Mouse (Mus musculus) heart, embryonic 16.5 days (tissue): ENCODE measurements around the gene Abcc10. TPM values are rescaled to one million over a fixed set of nuclear protein-coding genes. Genes with fewer than 3 reads are reported as not detected.
A peak's percentile ranks its signal among the peaks of the same experiment; 100 is the strongest.

Experiments
- ATAC-seq: fragments of 200-750 bp; cut with Nextera tagmentation; replicated peaks from 2 replicates; pipeline ENCODE4 v1.8.0; 2017; ENCODE audit warnings: moderate number of reproducible peaks; ENCODE audit not compliant: insufficient read depth, low FRiP score; ENCODE audit errors: extremely low read depth
- H3K27ac ChIP-seq: fragments of 300-500 bp; sonication (generic); 2 replicates; pipeline ENCODE4 v1.5.1; 2014; ENCODE audit warnings: mild to moderate bottlenecking, low read length, control low read depth, moderate library complexity
- H3K27me3 ChIP-seq: fragments of 300-500 bp; sonication (generic); 2 replicates; pipeline ENCODE4 v1.6.1; 2014; ENCODE audit warnings: low read length, mixed read lengths; ENCODE audit not compliant: control insufficient read depth, insufficient read depth
- H3K36me3 ChIP-seq: fragments of 300-500 bp; sonication (generic); 2 replicates; pipeline ENCODE4 v1.6.1; 2014; ENCODE audit not compliant: control insufficient read depth, insufficient read depth
- H3K4me1 ChIP-seq: fragments of 300-500 bp; sonication (generic); 2 replicates; pipeline ENCODE4 v1.6.1; 2014; ENCODE audit warnings: low read length, mixed read lengths; ENCODE audit not compliant: control insufficient read depth, insufficient read depth
- H3K4me2 ChIP-seq: fragments of 300-500 bp; sonication (generic); 2 replicates; pipeline ENCODE4 v1.6.1; 2014; ENCODE audit warnings: low read depth, mild to moderate bottlenecking, control low read depth, low read length
- H3K4me3 ChIP-seq: fragments of 300-500 bp; sonication (generic); 2 replicates; pipeline ENCODE4 v1.5.1; 2014; ENCODE audit warnings: mild to moderate bottlenecking, control low read depth, low read length
- H3K9ac ChIP-seq: fragments of 300-500 bp; sonication (generic); 2 replicates; pipeline ENCODE4 v1.6.1; 2014; ENCODE audit warnings: low read length, control low read depth
- H3K9me3 ChIP-seq: fragments of 300-500 bp; sonication (generic); replicated peaks from 2 replicates; pipeline ENCODE4 v1.6.1; 2016; ENCODE audit warnings: low read length; ENCODE audit not compliant: control insufficient read depth
- WGBS: fragments of 180-500 bp; shearing (Covaris S2); extraction: QIAGEN DNeasy Blood & Tissue Kit; methylation state at CpG from one replicate; pipeline ENCODE4 v1.1.7; 2014; 5-methylcytosine and 5-hydroxymethylcytosine counted together
- polyA plus RNA-seq: library from polyadenylated mRNA; unstranded; fragments of >200 nt; fragmentation: Nextera tagmentation; extraction: Ambion mirVana; gene quantifications from 2 replicates; pipeline ENCODE4 v1.2.1, GENCODE M21; 2015

Gene Abcc10
- polyA plus RNA-seq, 1 experiment from 2014 or later, result 4.9 TPM

DNA sequence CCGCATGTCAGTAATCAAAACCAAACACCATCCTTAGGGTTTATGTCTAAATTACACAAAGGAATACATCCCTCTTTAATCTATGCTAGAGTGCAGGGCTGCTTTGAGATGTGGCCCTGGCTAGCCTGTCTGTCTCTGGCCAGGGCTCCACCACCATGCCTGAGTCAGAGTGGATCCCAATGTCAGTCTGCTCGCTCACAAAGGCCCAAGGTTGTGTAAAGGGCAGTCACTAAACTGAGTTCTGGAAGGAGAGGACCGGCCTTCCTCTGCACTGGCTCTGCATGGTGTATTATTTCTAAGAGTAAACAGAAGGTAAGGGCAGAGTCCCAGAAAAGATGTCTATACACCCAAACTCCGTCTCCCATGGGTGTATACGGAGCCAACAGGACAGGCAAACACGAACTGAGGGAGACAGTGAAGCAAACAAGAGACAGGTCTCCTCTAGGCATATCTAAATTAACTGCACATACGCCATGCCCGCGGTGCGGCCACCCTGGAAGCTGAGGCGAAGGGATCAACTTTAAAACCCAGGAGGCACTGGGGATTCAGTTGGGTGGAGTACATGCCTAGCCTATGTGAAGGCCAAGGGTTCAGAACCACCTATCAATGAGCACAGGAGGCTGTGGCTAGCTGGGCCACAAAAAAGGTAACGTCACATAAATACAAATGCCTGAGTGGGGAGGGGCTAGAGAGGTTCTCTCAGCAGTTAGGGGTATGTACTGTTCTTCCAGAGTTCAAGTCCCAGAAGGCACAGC is 50.0 kb downstream of the Abcc10 start:
- Histone ChIP-seq H3K9ac (0 out of 2 replicates have a peak overlapping the region, but pooled peaks have one; percentile 31), H3K4me3 (no peak overlapping the region), H3K4me1 (peaks cover 38% of the 10 kb centered on the region), H3K9me3 (no peaks in the 10 kb centered on the region), H3K36me3 (peaks cover 12% of the 10 kb centered on the region; the same call in 1 of the 2 replicates), H3K4me2 (no peak overlapping the region), H3K27ac (peak overlapping the region; percentile 20), H3K27me3 (no peaks in the 10 kb centered on the region)
- WGBS, result 81% methylated on average over 12 of the region's 12 CpGs
- ATAC-seq, result no peak

- H3K9ac ChIP-seq, result no peak overlapping the region
- ATAC-seq, result no peak
- H3K9me3 ChIP-seq, result no peaks in the 10 kb centered on the region
- H3K4me3 ChIP-seq, result no peak overlapping the region
- no peaks in the 10 kb centered on the region for H3K27me3 ChIP-seq
- 61% methylated on average over 4 of the region's 4 CpGs for WGBS
- peak overlapping the region; percentile 40; the same call in 1 of the 2 replicates for H3K27ac ChIP-seq
- peaks cover 43% of the 10 kb centered on the region for H3K4me1 ChIP-seq
- no peak overlapping the region for H3K4me2 ChIP-seq
- H3K36me3 ChIP-seq, result peaks cover 12% of the 10 kb centered on the region; the same call in 1 of the 2 replicates
Observed at GRCm38 (mm10) chr17:46277586-46277985, 50.6 kb downstream of the Abcc10 start.

DNA sequence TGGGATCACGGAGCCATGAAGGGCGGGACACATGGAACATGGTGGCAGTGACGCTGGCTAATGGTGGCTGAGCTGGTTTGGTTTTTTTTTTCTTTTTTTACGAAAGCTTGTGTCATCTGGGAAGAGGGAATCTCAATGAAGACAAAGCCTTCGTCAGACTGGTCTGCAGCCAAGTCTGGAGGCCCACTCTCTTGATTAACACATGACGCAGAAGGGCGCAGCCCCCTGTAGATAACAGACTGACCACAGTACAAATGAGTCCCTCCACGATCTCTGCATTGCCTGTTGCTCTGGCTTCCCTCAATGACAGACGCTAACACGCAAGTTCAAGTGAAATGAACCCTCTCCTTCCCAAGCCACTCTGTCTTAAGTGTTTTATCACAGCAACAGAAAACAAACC is 52.6 kb downstream of the Abcc10 start:
- Histone ChIP-seq H3K27ac (no peak overlapping the region), H3K4me3 (no peak overlapping the region), H3K27me3 (no peaks in the 10 kb centered on the region), H3K4me2 (no peak overlapping the region), H3K4me1 (peaks cover 34% of the 10 kb centered on the region), H3K36me3 (peaks cover 23% of the 10 kb centered on the region), H3K9ac (no peak overlapping the region), H3K9me3 (no peaks in the 10 kb centered on the region)
- 65% methylated on average over 10 of the region's 10 CpGs for WGBS
- ATAC-seq, result no peak

DNA sequence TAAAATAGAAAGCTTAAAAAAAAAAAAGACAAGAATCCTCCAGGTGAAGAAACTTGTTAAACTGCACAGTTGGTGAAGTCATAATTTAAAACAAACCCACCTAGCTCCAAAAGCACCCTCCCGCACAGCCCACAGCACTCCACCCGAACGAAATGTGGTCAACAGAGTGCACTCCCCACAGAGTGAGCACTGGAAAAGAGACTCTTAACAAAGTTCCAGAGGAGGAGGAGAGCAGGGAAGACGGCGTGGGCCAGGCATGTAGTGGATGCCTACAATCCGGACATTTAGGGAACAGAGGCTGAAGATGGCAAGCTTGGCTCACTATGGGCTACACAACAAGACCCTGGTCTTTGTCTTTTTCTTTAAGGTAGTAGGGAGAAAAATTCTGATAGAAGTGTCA is 53.1 kb downstream of the Abcc10 start:
- peaks cover 23% of the 10 kb centered on the region for H3K36me3 ChIP-seq
- no peak overlapping the region for H3K27ac ChIP-seq
- H3K4me2 ChIP-seq, result no peak overlapping the region
- H3K4me1 ChIP-seq, result peaks cover 35% of the 10 kb centered on the region
- no peak overlapping the region for H3K9ac ChIP-seq
- H3K27me3 ChIP-seq, result no peaks in the 10 kb centered on the region
- no peak overlapping the region for H3K4me3 ChIP-seq
- ATAC-seq, result no peak
- no peaks in the 10 kb centered on the region for H3K9me3 ChIP-seq
- 86% methylated on average over 6 of the region's 6 CpGs for WGBS

DNA sequence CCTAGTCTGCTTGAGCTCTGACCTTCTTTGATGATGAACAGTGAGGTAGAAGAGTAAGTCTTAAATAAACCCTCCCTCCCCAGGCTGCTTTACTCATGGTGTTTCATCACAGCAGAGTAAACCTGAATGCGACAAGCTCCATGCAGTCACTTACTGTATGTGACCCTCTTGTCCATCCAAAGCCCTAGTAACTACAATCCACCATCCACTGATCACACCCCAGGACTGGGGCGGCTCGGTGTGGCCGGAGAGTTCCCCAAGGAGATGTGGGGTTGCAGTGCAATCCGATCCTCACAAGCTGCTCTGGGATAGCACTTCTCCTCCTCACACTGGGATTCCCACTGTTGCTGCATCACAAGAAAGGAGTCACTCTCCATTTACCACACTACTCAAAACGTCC is 53.7 kb downstream of the Abcc10 start:
- 69% methylated on average over 6 of the region's 6 CpGs for WGBS
- H3K4me3 ChIP-seq, result no peak overlapping the region
- H3K27me3 ChIP-seq, result no peaks in the 10 kb centered on the region
- H3K36me3 ChIP-seq, result peaks cover 25% of the 10 kb centered on the region
- no peaks in the 10 kb centered on the region for H3K9me3 ChIP-seq
- no peak for ATAC-seq
- no peak overlapping the region; the same call in 1 of the 2 replicates for H3K9ac ChIP-seq
- peaks cover 40% of the 10 kb centered on the region for H3K4me1 ChIP-seq
- H3K4me2 ChIP-seq, result no peak overlapping the region
- H3K27ac ChIP-seq, result peak overlapping the region; percentile 7

DNA sequence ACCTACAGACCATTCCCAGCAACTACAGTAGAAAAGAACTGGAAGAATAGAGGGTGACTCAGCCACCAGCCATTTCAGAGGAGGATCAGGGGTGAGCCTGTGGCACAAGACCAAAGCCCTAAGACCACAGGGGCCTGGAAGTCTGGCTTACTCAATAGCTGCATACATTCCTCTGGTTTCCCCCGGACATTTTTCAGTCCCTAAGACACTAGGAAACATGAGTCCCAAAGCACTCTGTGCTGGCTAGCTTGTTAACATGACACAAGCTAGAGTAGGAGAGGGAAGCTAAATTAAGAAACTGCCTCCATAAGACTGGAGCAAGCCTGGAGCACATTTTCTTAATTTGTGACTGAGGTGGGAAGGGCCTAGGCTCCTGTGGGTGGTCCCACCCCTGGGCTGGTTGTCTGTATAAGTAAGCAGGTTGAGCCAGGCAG is 54.3 kb downstream of the Abcc10 start:
- Histone ChIP-seq H3K4me1 (peaks cover 47% of the 10 kb centered on the region), H3K27me3 (no peaks in the 10 kb centered on the region), H3K9me3 (no peaks in the 10 kb centered on the region), H3K4me3 (no peak overlapping the region), H3K36me3 (peaks cover 22% of the 10 kb centered on the region), H3K4me2 (no peak overlapping the region), H3K9ac (no peak overlapping the region; the same call in 1 of the 2 replicates), H3K27ac (peak overlapping the region; percentile 77)
- ATAC-seq, result no peak; the same call in 1 of the 2 replicates
- 44% methylated on average over 1 of the region's 1 CpGs for WGBS

GRCm38 (mm10) chr17:46272675-46273074 is 55.5 kb downstream of the Abcc10 start:
- no peak for ATAC-seq
- no peak overlapping the region for H3K4me2 ChIP-seq
- WGBS, result 70% methylated on average over 5 of the region's 5 CpGs
- peak overlapping the region; percentile 23; the same call in 1 of the 2 replicates for H3K27ac ChIP-seq
- peaks cover 46% of the 10 kb centered on the region for H3K4me1 ChIP-seq
- no peak overlapping the region for H3K9ac ChIP-seq
- no peak overlapping the region for H3K4me3 ChIP-seq
- no peaks in the 10 kb centered on the region for H3K27me3 ChIP-seq
- no peaks in the 10 kb centered on the region for H3K9me3 ChIP-seq
- H3K36me3 ChIP-seq, result peaks cover 18% of the 10 kb centered on the region

- Histone ChIP-seq H3K27ac (no peak overlapping the region), H3K4me2 (no peak overlapping the region), H3K9me3 (no peaks in the 10 kb centered on the region), H3K36me3 (peaks cover 14% of the 10 kb centered on the region), H3K4me3 (no peak overlapping the region), H3K9ac (no peak overlapping the region), H3K4me1 (peaks cover 44% of the 10 kb centered on the region), H3K27me3 (no peaks in the 10 kb centered on the region)
- ATAC-seq, result no peak
- 87% methylated on average over 2 of the region's 2 CpGs for WGBS
Observed at GRCm38 (mm10) chr17:46272058-46272457, 56.1 kb downstream of the Abcc10 start.

DNA sequence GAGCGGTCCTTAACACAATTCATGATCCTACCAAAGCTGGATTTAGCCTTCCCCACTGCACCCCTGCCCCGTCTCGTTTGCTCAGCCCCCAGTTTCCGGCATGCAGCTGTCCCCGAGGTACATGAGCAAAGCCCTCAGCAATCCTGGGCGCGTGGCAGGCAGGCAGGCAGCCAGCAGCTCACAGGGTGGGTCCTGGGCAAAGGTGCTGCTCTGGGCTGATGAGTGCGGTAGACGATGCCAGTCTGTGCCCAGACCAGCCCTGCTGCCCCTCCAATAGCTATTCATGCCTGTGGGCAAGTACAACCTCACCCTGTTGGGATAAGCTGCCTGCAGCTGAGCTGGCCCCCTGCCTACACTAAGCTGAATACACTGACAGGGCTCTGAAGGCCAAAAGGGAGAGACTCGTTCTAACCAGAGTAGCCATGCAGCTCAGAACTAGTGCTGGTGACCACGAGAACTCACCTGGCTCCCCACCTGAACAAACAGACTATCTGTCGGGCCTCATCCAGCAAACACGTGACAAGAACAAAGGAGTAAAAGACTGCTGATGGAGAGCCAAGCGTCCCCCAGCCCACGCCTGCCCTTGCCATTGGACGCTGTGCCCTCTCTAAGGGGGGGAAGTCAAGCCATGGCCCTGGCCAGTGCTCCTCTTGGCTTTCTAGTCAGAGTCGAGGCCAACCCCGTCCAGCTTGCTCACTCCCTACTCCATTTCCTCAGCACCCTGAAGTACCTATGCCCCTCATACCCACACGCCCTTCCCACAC is 58.2 kb downstream of the Abcc10 start:
- H3K27me3 ChIP-seq, result no peaks in the 10 kb centered on the region
- H3K9ac ChIP-seq, result peak overlapping the region; percentile 28; the same call in 1 of the 2 replicates
- H3K36me3 ChIP-seq, result peaks cover 15% of the 10 kb centered on the region
- no peak overlapping the region for H3K4me3 ChIP-seq
- no peaks in the 10 kb centered on the region for H3K9me3 ChIP-seq
- H3K27ac ChIP-seq, result peak overlapping the region; percentile 45
- WGBS, result 75% methylated on average over 19 of the region's 19 CpGs
- no peak for ATAC-seq
- H3K4me2 ChIP-seq, result no peak overlapping the region
- peaks cover 47% of the 10 kb centered on the region for H3K4me1 ChIP-seq
